Mouse (Mus musculus): ENCODE measurements around the gene Hdgfl3.
A peak's percentile ranks its signal among the peaks of the same experiment; 100 is the strongest.

Gene Hdgfl3

DNA sequence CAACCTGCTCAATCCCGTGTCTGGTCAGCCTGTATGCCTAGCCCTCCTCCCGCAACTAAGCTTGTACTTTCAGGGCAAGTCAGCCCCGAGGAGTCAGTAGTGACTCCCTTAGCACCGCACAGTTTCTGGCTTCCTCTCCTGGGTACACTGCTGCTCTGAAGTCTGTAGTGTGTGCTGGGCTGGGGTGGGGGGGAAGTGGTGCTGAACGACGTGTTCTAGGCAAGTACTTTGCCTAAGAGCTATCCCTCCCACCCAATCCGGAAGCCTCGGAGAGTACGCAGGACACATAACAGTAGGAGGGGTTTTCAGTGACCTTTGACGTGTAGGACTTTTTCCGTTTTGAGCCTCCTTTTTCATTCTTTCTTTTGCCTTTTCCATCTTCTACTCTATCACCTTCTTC lies 34.9 kb downstream of the Hdgfl3 start:
- DNase-seq (ENCODE audit: low spot score) = no peak

- no peak for DNase-seq (ENCODE audit: low spot score)
Measured at GRCm38 (mm10) chr7:81885128-81885527, 49.1 kb downstream of the Hdgfl3 start.

DNA sequence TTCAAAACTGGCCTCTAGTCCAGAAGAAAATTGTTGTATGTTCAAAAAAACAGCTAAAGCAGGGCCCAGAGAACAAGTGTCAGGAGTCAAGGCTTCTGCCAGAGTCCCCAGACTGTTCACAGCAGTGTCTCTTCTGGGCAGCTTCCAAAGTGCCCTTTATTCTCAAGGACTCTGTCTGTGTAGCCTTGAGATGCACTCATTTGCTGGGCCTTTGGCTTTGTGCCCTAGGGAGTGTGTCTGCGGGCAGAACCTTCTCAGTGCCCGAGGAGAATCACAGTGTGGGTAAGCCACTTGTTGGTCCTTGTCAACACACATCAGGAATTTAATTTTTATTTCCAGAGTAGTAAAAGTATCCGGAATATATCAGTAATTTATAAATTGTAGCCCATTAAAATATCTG lies 52.7 kb downstream of the Hdgfl3 start:
- no peak for DNase-seq (ENCODE audit: low spot score)

- DNase-seq (ENCODE audit: low spot score) = no peak
Measured at GRCm38 (mm10) chr7:81880797-81881196, 53.5 kb downstream of the Hdgfl3 start.

GRCm38 (mm10) chr7:81880286-81880685 lies 54.0 kb downstream of the Hdgfl3 start:
- DNase-seq (ENCODE audit: low spot score) = no peak

DNA sequence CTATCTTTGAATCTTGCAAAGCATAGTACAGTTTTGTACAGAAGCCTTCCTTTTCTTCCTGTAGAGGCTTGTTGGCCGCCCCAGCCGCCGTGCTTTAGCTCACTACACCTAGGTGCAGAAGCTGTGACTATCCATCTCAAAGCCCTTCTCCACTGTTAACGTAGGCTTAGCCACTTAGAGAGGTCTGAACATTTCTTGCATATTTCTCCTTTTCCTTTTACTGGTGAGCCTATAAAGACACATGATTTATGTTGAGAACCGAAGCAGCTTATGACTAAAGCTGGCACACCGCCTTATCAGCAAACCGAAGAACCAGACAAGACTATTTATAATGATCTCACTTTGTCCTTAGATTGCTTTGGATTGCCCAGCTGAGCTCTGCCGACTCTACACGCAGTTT lies 58.9 kb downstream of the Hdgfl3 start:
- no peak for DNase-seq (ENCODE audit: low spot score)

GRCm38 (mm10) chr7:81874636-81875035 lies 59.6 kb downstream of the Hdgfl3 start:
- DNase-seq (ENCODE audit: low spot score) = no peak

DNA sequence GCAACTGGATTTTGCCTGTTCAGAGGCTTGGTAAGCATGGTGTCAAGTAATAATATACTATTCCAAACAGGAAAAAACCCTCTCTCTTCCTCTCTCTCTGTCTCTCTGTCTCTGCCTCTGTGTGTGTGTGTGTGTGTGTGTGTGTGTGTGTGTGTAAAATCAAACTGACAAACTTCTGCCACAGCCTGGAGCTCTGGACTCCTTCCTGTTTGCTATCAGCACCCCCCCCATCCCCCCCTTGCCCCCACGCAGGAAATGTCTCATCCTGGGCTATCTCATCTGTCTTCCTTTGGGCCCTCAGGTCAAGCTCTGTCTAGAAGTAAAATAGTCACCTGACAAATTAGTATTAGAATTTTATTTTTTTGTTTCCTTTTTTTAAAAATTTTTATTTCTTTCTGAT lies 60.5 kb downstream of the Hdgfl3 start:
- no peak for DNase-seq (ENCODE audit: low spot score)

DNA sequence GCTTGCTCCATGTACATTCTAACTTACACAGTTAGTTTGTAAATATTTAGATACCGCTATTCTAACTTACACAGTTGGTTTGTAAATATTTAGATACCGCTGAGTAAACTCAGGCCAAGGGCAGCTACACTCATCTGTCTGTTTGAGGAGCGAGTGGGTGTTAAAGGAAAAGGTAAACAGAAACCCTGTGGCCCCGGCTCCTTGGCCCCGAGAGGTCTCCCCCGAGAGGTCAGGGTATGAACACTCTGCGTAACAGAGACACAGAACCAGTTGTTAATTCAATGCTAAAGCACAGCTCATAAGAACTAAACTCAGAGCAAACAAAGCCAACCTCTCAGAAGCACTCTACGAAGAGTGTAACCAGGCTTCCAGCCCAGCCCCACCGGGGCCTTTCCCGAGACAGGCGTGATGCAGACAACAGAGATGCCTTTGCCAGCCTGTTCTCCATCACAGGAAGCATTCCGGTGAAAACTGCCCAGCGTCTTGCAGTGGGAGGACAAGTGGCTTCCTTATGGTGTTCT lies 61.7 kb downstream of the Hdgfl3 start:
- peak; percentile 15 for DNase-seq (ENCODE audit: low spot score)

GRCm38 (mm10) chr7:81868158-81868557 lies 66.1 kb downstream of the Hdgfl3 start:
- peak; percentile 84 for DNase-seq (ENCODE audit: low spot score)

GRCm38 (mm10) chr7:81867231-81867930 lies 66.9 kb downstream of the Hdgfl3 start:
- DNase-seq (ENCODE audit: low spot score) = no peak

DNA sequence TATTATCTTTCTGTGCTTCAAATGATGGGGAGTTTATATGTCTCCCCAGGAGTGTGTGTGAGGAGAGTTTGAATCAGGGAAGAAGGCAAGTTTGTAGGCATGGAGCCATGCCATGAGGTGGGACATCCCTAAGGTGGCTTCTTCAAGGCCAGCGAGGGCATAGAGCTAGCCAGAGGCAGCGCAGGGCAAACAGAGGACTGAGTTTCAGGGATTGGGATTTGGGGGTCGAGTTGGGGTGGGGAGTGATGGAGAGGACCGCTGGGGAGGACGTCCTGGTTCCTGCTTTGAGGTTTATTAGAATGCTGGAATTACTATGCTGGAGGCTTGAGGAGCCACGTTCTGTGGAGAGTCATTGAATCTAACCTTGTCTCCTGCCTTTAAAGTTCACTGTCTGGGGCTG lies 68.3 kb downstream of the Hdgfl3 start:
- DNase-seq (ENCODE audit: low spot score) = no peak

DNA sequence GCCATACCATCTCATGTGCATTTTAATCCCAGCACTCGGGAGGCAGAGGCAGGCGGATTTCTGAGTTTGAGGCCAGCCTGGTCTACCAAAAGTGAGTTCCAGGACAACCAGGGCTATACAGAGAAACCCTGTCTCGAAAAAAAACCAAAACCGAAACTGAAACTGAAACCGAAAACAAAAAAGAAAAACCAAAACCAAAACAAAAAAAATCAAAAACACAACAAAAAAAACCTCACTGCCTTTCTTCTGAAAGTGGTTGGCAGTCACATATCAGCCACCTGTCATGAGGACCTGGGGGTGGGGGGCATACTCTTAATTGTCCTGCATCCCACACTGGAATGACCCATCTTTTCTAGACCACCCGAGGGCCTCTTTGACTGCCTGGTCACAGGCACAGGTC lies 69.7 kb downstream of the Hdgfl3 start:
- no peak for DNase-seq (ENCODE audit: low spot score)

- DNase-seq (ENCODE audit: low spot score) = peak; percentile 13
Measured at GRCm38 (mm10) chr7:81862587-81863583, 71.4 kb downstream of the Hdgfl3 start.

- no peak for DNase-seq (ENCODE audit: low spot score)
Measured at GRCm38 (mm10) chr7:81861921-81862320, 72.4 kb downstream of the Hdgfl3 start.

DNA sequence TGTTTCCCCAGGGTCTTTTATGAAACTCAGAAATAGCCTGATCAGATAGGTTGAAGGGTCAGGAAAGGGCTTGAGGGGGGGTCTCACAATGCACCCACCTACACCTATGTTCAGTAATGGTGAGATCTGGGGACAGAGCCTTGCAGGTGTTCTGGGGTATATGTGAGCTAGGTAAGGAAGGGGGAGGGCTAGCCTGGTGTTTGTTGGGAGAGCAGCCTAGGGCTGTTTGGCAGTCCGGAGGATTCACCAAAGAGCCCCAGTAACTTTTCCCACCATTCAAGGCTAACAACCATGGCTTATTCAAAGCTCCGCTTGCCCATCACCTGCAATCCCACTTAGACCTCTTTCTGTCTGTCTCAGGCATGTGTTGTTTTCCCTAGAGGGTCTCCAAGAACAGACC lies 72.8 kb downstream of the Hdgfl3 start:
- no peak for DNase-seq (ENCODE audit: low spot score)

DNA sequence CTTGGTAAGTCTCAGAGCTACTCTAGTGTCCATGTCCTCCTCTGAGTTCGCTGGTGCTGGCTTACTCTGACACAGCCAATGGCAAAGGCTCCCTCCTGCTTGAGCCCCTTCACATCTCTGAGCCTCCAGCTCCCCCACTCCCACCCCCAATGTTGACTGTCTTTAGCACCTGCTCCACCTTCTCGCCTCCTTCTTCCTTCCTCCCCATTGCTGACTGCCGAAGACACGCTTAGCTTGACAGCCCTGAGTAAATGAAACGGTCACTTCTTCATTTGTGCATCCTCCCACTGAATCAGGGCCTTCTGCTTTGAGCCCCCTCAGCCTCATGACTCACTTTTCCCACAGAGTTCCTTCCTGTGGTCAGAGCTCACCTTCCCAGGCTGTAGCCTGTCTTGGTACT lies 73.3 kb downstream of the Hdgfl3 start:
- DNase-seq (ENCODE audit: low spot score) = no peak

GRCm38 (mm10) chr7:81860071-81860470 lies 74.2 kb downstream of the Hdgfl3 start:
- peak; percentile 22 for DNase-seq (ENCODE audit: low spot score)

DNA sequence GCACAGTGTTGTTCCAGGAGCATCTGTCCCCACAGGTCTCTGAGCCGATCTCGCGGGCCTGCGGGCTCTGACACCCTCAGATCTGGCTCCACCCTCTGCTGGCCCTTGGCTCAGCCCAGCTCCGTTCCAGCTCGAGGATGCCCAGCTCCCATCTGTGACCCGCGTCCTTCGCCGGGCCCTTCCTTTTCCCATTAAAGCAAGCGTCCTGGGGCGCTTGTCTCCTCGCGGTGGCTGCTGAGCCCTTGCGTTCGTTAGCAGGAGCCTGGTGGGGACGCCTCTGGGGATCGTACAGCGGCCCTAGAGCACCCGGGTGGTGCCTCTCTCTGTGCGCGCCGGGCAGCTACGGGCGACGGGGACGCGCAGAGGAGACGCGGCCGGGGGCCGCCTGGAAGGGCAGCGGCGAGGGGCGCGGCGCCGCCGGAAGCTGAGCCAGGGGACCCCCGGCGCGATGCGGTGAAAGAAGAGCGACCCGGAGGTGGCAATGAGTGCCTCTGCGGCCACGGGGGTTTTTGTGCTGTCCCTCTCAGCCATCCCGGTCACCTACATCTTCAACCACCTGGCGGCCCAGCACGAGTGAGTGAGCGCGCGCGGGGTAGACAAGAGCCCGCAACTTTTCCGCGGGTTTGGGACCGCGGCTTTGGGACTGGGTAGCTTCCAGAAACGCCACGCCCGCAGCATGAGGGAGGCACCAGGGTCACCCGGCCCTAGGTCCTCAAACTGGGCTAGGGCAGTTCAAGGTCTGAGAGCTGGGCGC lies 75.1 kb downstream of the Hdgfl3 start, which contains the start of gene Tm6sf1:
Gene Tm6sf1 (plus strand): TSS at position 34 of the 754 bp plus-strand sequence.
- peak; percentile 73 for DNase-seq (ENCODE audit: low spot score)

DNA sequence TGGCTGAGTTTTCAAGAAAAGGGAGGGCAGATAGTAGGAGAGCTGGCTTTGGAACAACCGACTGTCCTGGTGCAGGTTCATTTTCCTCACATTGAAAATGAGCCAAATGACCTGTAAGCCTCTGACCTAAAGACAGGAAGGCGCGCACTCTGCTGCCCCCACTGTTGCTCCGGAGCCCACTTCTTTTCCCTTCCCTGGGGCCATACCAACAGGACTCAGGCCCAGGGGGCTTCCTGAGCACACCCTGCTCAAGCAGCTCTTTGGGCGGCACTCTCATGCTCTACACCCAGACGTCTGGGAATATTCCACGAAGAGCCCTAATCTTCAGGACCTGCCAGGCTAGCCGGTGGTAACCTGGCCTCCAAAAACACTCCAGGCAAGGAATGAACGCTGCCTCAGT lies 76.0 kb downstream of the Hdgfl3 start:
- DNase-seq (ENCODE audit: low spot score) = peak; percentile 52

- no peak for DNase-seq (ENCODE audit: low spot score)
Measured at GRCm38 (mm10) chr7:81856221-81856620, 78.1 kb downstream of the Hdgfl3 start.

DNA sequence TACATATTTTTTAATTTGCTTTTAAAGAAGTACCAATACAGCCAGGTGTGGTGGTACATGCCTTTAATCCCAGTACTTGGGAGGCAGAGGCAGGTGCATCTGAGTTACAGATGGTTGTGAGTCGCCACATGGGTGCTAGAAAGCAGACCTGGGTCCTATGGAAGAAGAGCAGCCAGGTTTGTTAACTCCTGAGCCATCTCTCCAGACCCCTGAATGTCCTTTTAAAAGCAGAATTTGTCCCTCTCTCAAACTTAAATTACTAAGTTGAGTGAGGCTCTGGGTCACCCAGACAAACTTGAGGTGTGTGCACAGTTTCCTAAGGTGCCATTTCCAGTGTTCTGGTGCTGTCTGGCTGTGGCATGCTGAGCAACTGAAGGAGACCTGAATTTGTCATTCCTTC lies 78.6 kb downstream of the Hdgfl3 start, which contains the start of gene Gm10160:
Gene Gm10160 (minus strand): TSS at position 101 of the 400 bp plus-strand sequence.
- no peak for DNase-seq (ENCODE audit: low spot score)

Measured in embryo, embryonic 10.5 days (tissue).